9 mouse cellular contexts compared by ENCODE assay signal in the genomic region with DNA sequence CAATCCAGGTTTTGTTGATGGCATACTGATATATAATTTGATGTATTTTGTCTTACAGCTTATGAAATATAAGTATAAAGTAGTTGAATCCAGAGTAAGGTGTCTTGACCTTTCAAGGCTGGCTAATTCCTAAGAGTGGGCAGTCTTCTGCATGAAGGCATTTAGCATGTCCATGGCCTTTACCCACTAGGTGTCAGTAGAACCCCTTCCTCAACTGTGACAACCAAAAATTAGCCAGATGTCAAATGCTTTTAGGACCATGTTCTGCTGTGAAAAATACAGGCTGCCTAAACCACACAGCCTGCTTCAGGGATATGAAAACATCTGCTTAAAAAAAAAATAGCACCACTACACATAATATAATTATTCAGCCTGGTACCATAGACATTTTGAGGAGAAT. TPM values are rescaled to one million over a fixed set of nuclear protein-coding genes. Genes with fewer than 3 reads are reported as not detected.
DNase-seq lines count a peak whose midpoint lies in the region; ATAC-seq and TF ChIP-seq lines count a peak whose summit lies in the region.
"Had no signal": no experiment of that assay in that cellular context is flagged by ENCODE, and none has a peak within 500 bp of the region (broad histone marks: within the 10 kb centered on the region; RNA-seq: fewer than 3 reads in every experiment).

No protein-coding gene starts in this region.

- no peaks in the 10 kb centered on the region for H3K27me3 ChIP-seq in kidney, postnatal 0 days (ENCODE audit: insufficient read depth, low read length)
- no peaks in the 10 kb centered on the region; the same call in 1 of the 2 replicates for H3K27me3 ChIP-seq in kidney, embryonic 14.5 days (ENCODE audit: control insufficient read depth, insufficient read depth, low read length)
- peaks cover 9% of the 10 kb centered on the region; the same call in 1 of the 2 replicates for H3K27me3 ChIP-seq in hindbrain, embryonic 15.5 days

- DNase-seq in CD4-positive, CD25-positive, alpha-beta regulatory T cell, adult 2 months (ENCODE audit: low read depth, low spot score) = peak; percentile 68
- peak; percentile 91 for DNase-seq in kidney, postnatal 0 days (ENCODE audit: low spot score)
- peak; percentile 75 for DNase-seq in R1 (ENCODE audit: low read depth, low spot score)
- DNase-seq in naive thymus-derived CD4-positive, alpha-beta T cell, adult 2 months (ENCODE audit: low read depth) = peak; percentile 84
- DNase-seq in right cerebral cortex, adult 18-20 months = no peak

- no peak overlapping the region for H3K4me2 ChIP-seq in kidney, postnatal 0 days (ENCODE audit: low read length)
- H3K4me2 ChIP-seq in kidney, embryonic 14.5 days (replicated peaks; ENCODE audit: low read depth, low read length) = no peak overlapping the region
- H3K4me2 ChIP-seq in hindbrain, embryonic 15.5 days = no peak overlapping the region
- H3K4me2 ChIP-seq: midbrain, embryonic 12.5 days had no signal

- 0 out of 2 replicates have a peak, but pooled peaks cover 3% of the 10 kb centered on the region for H3K4me1 ChIP-seq in kidney, postnatal 0 days (replicated peaks; ENCODE audit: insufficient read depth, low read length)
- H3K4me1 ChIP-seq in kidney, embryonic 14.5 days (ENCODE audit: control insufficient read depth, insufficient read depth, low read length) = no peaks in the 10 kb centered on the region
- H3K4me1 ChIP-seq in hindbrain, embryonic 15.5 days (replicated peaks) = peaks cover 12% of the 10 kb centered on the region

- no peak overlapping the region for H3K27ac ChIP-seq in kidney, postnatal 0 days
- no peak overlapping the region for H3K27ac ChIP-seq in kidney, embryonic 14.5 days (ENCODE audit: low read depth, low read length)
- H3K27ac ChIP-seq in hindbrain, embryonic 15.5 days (replicated peaks) = no peak overlapping the region
- H3K27ac ChIP-seq: midbrain, embryonic 12.5 days had no signal

- no peak overlapping the region for H3K4me3 ChIP-seq in kidney, postnatal 0 days (replicated peaks; ENCODE audit: low read depth, low read length)
- H3K4me3 ChIP-seq in kidney, embryonic 14.5 days (ENCODE audit: low read length) = no peak overlapping the region
- H3K4me3 ChIP-seq in hindbrain, embryonic 15.5 days = no peak overlapping the region
- H3K4me3 ChIP-seq: midbrain, embryonic 12.5 days had no signal

- no peak overlapping the region for H3K9ac ChIP-seq in kidney, postnatal 0 days (ENCODE audit: low read depth, low read length)
- H3K9ac ChIP-seq in kidney, embryonic 14.5 days (ENCODE audit: low read depth, low read length) = no peak overlapping the region
- H3K9ac ChIP-seq in hindbrain, embryonic 15.5 days = no peak overlapping the region
- H3K9ac ChIP-seq: midbrain, embryonic 12.5 days had no signal

- H3K36me3 ChIP-seq in kidney, postnatal 0 days (ENCODE audit: insufficient read depth, low read length) = no peaks in the 10 kb centered on the region
- H3K36me3 ChIP-seq in kidney, embryonic 14.5 days (ENCODE audit: control insufficient read depth, insufficient read depth, low read length) = no peaks in the 10 kb centered on the region
- no peaks in the 10 kb centered on the region for H3K36me3 ChIP-seq in hindbrain, embryonic 15.5 days
- H3K36me3 ChIP-seq: midbrain, embryonic 12.5 days had no signal

- no peak for ATAC-seq in CD4-positive, CD25-positive, alpha-beta regulatory T cell, adult 4 months
- no peak for ATAC-seq in kidney, postnatal 0 days (replicated peaks; ENCODE audit: low FRiP score, low read depth)
- no peak for ATAC-seq in kidney, embryonic 14.5 days (ENCODE audit: low FRiP score, low TSS enrichment)
- 0 out of 2 replicates have a peak, but pooled peaks have one; percentile 49 for ATAC-seq in hindbrain, embryonic 15.5 days (ENCODE audit: low FRiP score, low read depth)

- no peaks in the 10 kb centered on the region for H3K9me3 ChIP-seq in kidney, postnatal 0 days (replicated peaks; ENCODE audit: low read length)
- no peaks in the 10 kb centered on the region for H3K9me3 ChIP-seq in kidney, embryonic 14.5 days (ENCODE audit: control insufficient read depth, low read length)
- H3K9me3 ChIP-seq in hindbrain, embryonic 15.5 days = no peaks in the 10 kb centered on the region
- H3K9me3 ChIP-seq: midbrain, embryonic 12.5 days had no signal

- peak; percentile 89 for TF ChIP-seq CTCF in kidney, postnatal 0 days (IDR thresholded peaks at IDR 0.05; ENCODE audit: low read depth)

RNA-seq across cellular contexts. Expression of gene Arhgap29, which starts 11.8 kb away (rescaled TPM):
- under 1 TPM; 0.92 to 0.94 TPM for polyA plus RNA-seq in CD4-positive, CD25-positive, alpha-beta regulatory T cell, adult 4 months (2017; shearing (Covaris generic))
- 36.2 and 38.5 TPM in 2 replicates for polyA plus RNA-seq in kidney, postnatal 0 days (2015; fragmentation: Nextera tagmentation; extraction: Ambion mirVana)
- 26.4 and 49.7 TPM in 2 replicates for polyA plus RNA-seq in kidney, embryonic 14.5 days (2014; fragmentation: Nextera tagmentation; extraction: Ambion mirVana)
- polyA plus RNA-seq in hindbrain, embryonic 15.5 days (2015; fragmentation: Nextera tagmentation; extraction: Ambion mirVana) = 20.2 and 23.7 TPM in 2 replicates

Comparison
In these comparisons a context has a peak if more than half of its experiments do, and no peak if none do; other contexts are left out.
1. RNA of gene Arhgap29, which starts 11.8 kb away (polyA plus RNA-seq): 26.4 to 49.7 TPM in kidney, embryonic 14.5 days, 36.2 to 38.5 TPM in kidney, postnatal 0 days and 20.2 to 23.7 TPM in hindbrain, embryonic 15.5 days; 0.92 to 0.94 TPM in CD4-positive, CD25-positive, alpha-beta regulatory T cell, adult 4 months; every median in the first group is over 10 times any median in the second.